Mouse (Mus musculus) myocyte (in vitro differentiated cells): ENCODE results near the gene Rgs6. TPM values are rescaled to one million over a fixed set of nuclear protein-coding genes. Genes with fewer than 3 reads are reported as not detected.

Experiments used
- H3K27me3 ChIP-seq: one replicate; pipeline ENCODE4 v1.6.1; 2011; ENCODE audit not compliant: control insufficient read depth, insufficient read depth, insufficient read length
- H3K36me3 ChIP-seq: one replicate; pipeline ENCODE4 v1.6.1; 2011; ENCODE audit not compliant: control insufficient read depth, insufficient read depth
- H3K4me2 ChIP-seq: one replicate; pipeline ENCODE4 v1.6.1; 2011; ENCODE audit warnings: low read depth, control low read depth
- H3K4me3 ChIP-seq: one replicate; pipeline ENCODE4 v1.5.1; 2011; ENCODE audit warnings: mild to moderate bottlenecking, control low read depth, moderate library complexity
- H3K79me2 ChIP-seq: one replicate; pipeline ENCODE4 v1.6.1; 2011; ENCODE audit not compliant: control insufficient read depth, insufficient read depth
- H3ac ChIP-seq: one replicate; pipeline ENCODE4 v1.6.1; 2011; ENCODE audit not compliant: control insufficient read depth, insufficient read length
- CEBPB ChIP-seq: IDR thresholded peaks from 2 replicates; pipeline ENCODE4 v1.6.1; 2011; ENCODE audit warnings: mild to moderate bottlenecking, moderate library complexity; ENCODE audit not compliant: poor library complexity, insufficient read depth, severe bottlenecking
- E2F4 ChIP-seq: IDR thresholded peaks from one replicate; pipeline ENCODE4 v1.6.1; 2011; ENCODE audit warnings: mild to moderate bottlenecking, control low read depth, moderate library complexity; ENCODE audit not compliant: insufficient read depth
- MAX ChIP-seq: IDR thresholded peaks from one replicate; pipeline ENCODE4 v1.6.1; 2011; ENCODE audit warnings: low read depth, mild to moderate bottlenecking, control low read depth
- MYOD1 ChIP-seq, 3 experiments: IDR thresholded peaks; one replicate each; pipeline ENCODE4 v1.6.1; 2011; ENCODE audit warnings: control low read depth in 2 of 3, low read depth in 2 of 3, mild to moderate bottlenecking in 2 of 3, moderate library complexity in 1 of 3; ENCODE audit not compliant: insufficient read length in 2 of 3, control insufficient read depth in 1 of 3
- MYOG ChIP-seq, 3 experiments: IDR thresholded peaks; one replicate each; pipeline ENCODE4 v1.6.1; 2011; ENCODE audit warnings: control low read depth in 2 of 3, low read depth in 2 of 3, mild to moderate bottlenecking in 2 of 3; ENCODE audit not compliant: insufficient read length in 2 of 3, control insufficient read depth in 1 of 3, insufficient read depth in 1 of 3
- POLR2A ChIP-seq: IDR thresholded peaks from one replicate; pipeline ENCODE4 v1.6.1; 2011; ENCODE audit warnings: low read depth, mild to moderate bottlenecking, control low read depth, moderate library complexity; ENCODE audit not compliant: insufficient read length
- POLR2AphosphoS2 ChIP-seq: IDR thresholded peaks from one replicate; pipeline ENCODE4 v1.6.1; 2011; ENCODE audit warnings: low read depth, control low read depth; ENCODE audit not compliant: insufficient read length
- REST ChIP-seq: IDR thresholded peaks from one replicate; pipeline ENCODE4 v1.6.1; 2011; ENCODE audit warnings: mild to moderate bottlenecking, control low read depth, moderate library complexity; ENCODE audit not compliant: insufficient read depth, insufficient read length
- SRF ChIP-seq: IDR thresholded peaks from one replicate; pipeline ENCODE4 v1.6.1; 2011; ENCODE audit warnings: low read depth; ENCODE audit not compliant: control insufficient read depth, insufficient read length
- TCF12 ChIP-seq: IDR thresholded peaks from one replicate; pipeline ENCODE4 v1.6.1; 2011; ENCODE audit warnings: mild to moderate bottlenecking, control low read depth; ENCODE audit not compliant: poor library complexity, insufficient read depth, severe bottlenecking
- TCF3 ChIP-seq: IDR thresholded peaks from one replicate; pipeline ENCODE4 v1.6.1; 2011; ENCODE audit warnings: low read depth, control low read depth; ENCODE audit not compliant: insufficient read length
- USF1 ChIP-seq: IDR thresholded peaks from one replicate; pipeline ENCODE4 v1.6.1; 2011; ENCODE audit warnings: low read depth, mild to moderate bottlenecking, control low read depth, moderate library complexity
- polyA plus RNA-seq: library from polyadenylated mRNA; unstranded; fragments of >200 nt; fragmentation: generic; extraction: Trizol; gene quantifications from one replicate; pipeline ENCODE4 v1.2.1, GENCODE M21; 2012; ENCODE audit warnings: missing spikeins

Gene Rgs6
- polyA plus RNA-seq, 1 experiment = not detected

GRCm38 (mm10) chr12:83097787-83098186 lies 509.7 kb downstream of the Rgs6 start:
- no peaks in the 10 kb centered on the region for H3K36me3 ChIP-seq
- no peaks in the 10 kb centered on the region for H3K79me2 ChIP-seq
- no peak overlapping the region for H3K4me3 ChIP-seq
- no peaks in the 10 kb centered on the region for H3K27me3 ChIP-seq
- TF ChIP-seq CEBPB = no peak
- TF ChIP-seq MAX = no peak
- TF ChIP-seq TCF3 = no peak
- TF ChIP-seq E2F4 = no peak
- TF ChIP-seq POLR2A = no peak
- TF ChIP-seq TCF12 = no peak
- no peak for TF ChIP-seq MYOD1 (IDR thresholded peaks at IDR 0.05; ENCODE audit: control insufficient read depth in 1 of 3, insufficient read length in 2 of 3, low read depth in 2 of 3)
- TF ChIP-seq MYOG (IDR thresholded peaks at IDR 0.05; ENCODE audit: control insufficient read depth in 1 of 3, insufficient read depth in 1 of 3, insufficient read length in 2 of 3, low read depth in 2 of 3) = no peak
- no peak for TF ChIP-seq USF1
- H3ac ChIP-seq = no peak overlapping the region
- no peak overlapping the region for H3K4me2 ChIP-seq

- no peaks in the 10 kb centered on the region for H3K36me3 ChIP-seq
- H3K27me3 ChIP-seq = no peaks in the 10 kb centered on the region
- H3K79me2 ChIP-seq = no peaks in the 10 kb centered on the region
- no peak overlapping the region for H3K4me3 ChIP-seq
- TF ChIP-seq SRF (no peak), POLR2A (no peak), POLR2AphosphoS2 (no peak), TCF12 (no peak), E2F4 (no peak), CEBPB (no peak), MYOG (IDR thresholded peaks at IDR 0.05; ENCODE audit: control insufficient read depth in 1 of 3, insufficient read depth in 1 of 3, insufficient read length in 2 of 3, low read depth in 2 of 3) (no peak), REST (no peak), USF1 (no peak), MYOD1 (IDR thresholded peaks at IDR 0.05; ENCODE audit: control insufficient read depth in 1 of 3, insufficient read length in 2 of 3, low read depth in 2 of 3) (no peak), TCF3 (no peak), MAX (no peak)
- H3ac ChIP-seq = no peak overlapping the region
- no peak overlapping the region for H3K4me2 ChIP-seq
These were observed 510.7 kb downstream of the Rgs6 start for GRCm38 (mm10) chr12:83098646-83099371.

- no peak for TF ChIP-seq MAX
- TF ChIP-seq TCF12 = no peak
- no peak for TF ChIP-seq SRF
- TF ChIP-seq POLR2A = no peak
- H3K4me3 ChIP-seq = no peak overlapping the region
- H3K27me3 ChIP-seq = no peaks in the 10 kb centered on the region
These were observed 511.8 kb downstream of the Rgs6 start for GRCm38 (mm10) chr12:83099920-83100319.

GRCm38 (mm10) chr12:83100413-83100812 lies 512.3 kb downstream of the Rgs6 start:
- Histone ChIP-seq H3K27me3 (no peaks in the 10 kb centered on the region), H3K4me3 (no peak overlapping the region), H3K4me2 (no peak overlapping the region), H3ac (no peak overlapping the region), H3K79me2 (no peaks in the 10 kb centered on the region), H3K36me3 (no peaks in the 10 kb centered on the region)
- peak in 1 of 3 experiments; percentile 26 for TF ChIP-seq MYOG (IDR thresholded peaks at IDR 0.05; ENCODE audit: control insufficient read depth in 1 of 3, insufficient read depth in 1 of 3, insufficient read length in 2 of 3, low read depth in 2 of 3)
- no peak for TF ChIP-seq SRF

More at GRCm38 (mm10) chr12:83099920-83100319, 511.8 kb downstream of the Rgs6 start:
- Histone ChIP-seq H3K36me3 (no peaks in the 10 kb centered on the region), H3K79me2 (no peaks in the 10 kb centered on the region), H3ac (no peak overlapping the region), H3K4me2 (no peak overlapping the region)

- Histone ChIP-seq H3K4me2 (no peak overlapping the region), H3K4me3 (no peak overlapping the region), H3ac (no peak overlapping the region), H3K79me2 (no peaks in the 10 kb centered on the region), H3K27me3 (no peaks in the 10 kb centered on the region), H3K36me3 (no peaks in the 10 kb centered on the region)
- TF ChIP-seq USF1 = no peak
- no peak for TF ChIP-seq MAX
- TF ChIP-seq E2F4 = no peak
- no peak for TF ChIP-seq MYOD1 (IDR thresholded peaks at IDR 0.05; ENCODE audit: control insufficient read depth in 1 of 3, insufficient read length in 2 of 3, low read depth in 2 of 3)
- TF ChIP-seq MYOG (IDR thresholded peaks at IDR 0.05; ENCODE audit: control insufficient read depth in 1 of 3, insufficient read depth in 1 of 3, insufficient read length in 2 of 3, low read depth in 2 of 3) = no peak
- TF ChIP-seq POLR2A = no peak
- TF ChIP-seq TCF12 = no peak
These were observed 512.8 kb downstream of the Rgs6 start for GRCm38 (mm10) chr12:83100848-83101247.
